Mouse (Mus musculus) ES-Bruce4 (cell line): ENCODE data around the gene Celf2.

Source experiments
- EP300 ChIP-seq: IDR thresholded peaks from 2 replicates; pipeline ENCODE4 v1.6.1; 2011; ENCODE audit warnings: low read depth, low read length; ENCODE audit not compliant: insufficient read depth
- POLR2A ChIP-seq: IDR thresholded peaks from one replicate; pipeline ENCODE4 v1.8.1; 2011; ENCODE audit warnings: low read length; ENCODE audit not compliant: insufficient read depth

GRCm38 (mm10) chr2:7555144-7555892, 46.0 kb upstream of the Celf2 start:
- TF ChIP-seq EP300 (no peak), POLR2A (no peak)
